Mouse (Mus musculus) thymus, adult 2 months (tissue): ENCODE results near the gene Zkscan8. TPM values are rescaled to one million over a fixed set of nuclear protein-coding genes. Genes with fewer than 3 reads are reported as not detected.
"Not testable (repeated sequence)": the region's sequence is repeated elsewhere in the genome, so short reads cannot be mapped to it uniquely, and the experiment has no call there.

Experiments used
- DNase-seq: peaks from one replicate; pipeline ENCODE4 v3.0.0; 2021
- H3K27ac ChIP-seq: fragments of 200-500 bp; 2 replicates; pipeline ENCODE4 v1.5.1; 2012; ENCODE audit warnings: low read length, control low read depth; ENCODE audit not compliant: control insufficient read depth, insufficient read depth
- H3K27me3 ChIP-seq: fragments of 200-500 bp; 2 replicates; pipeline ENCODE4 v1.6.1; 2012; ENCODE audit warnings: mild to moderate bottlenecking, low read length, moderate library complexity, mixed read lengths; ENCODE audit not compliant: control insufficient read depth, insufficient read depth
- H3K36me3 ChIP-seq: fragments of 200-500 bp; 2 replicates; pipeline ENCODE4 v1.6.1; 2012; ENCODE audit warnings: mild to moderate bottlenecking, low read length, moderate library complexity; ENCODE audit not compliant: control insufficient read depth, insufficient read depth
- H3K4me1 ChIP-seq: fragments of 200-500 bp; replicated peaks from 2 replicates; pipeline ENCODE4 v1.6.1; 2012; ENCODE audit warnings: low read length; ENCODE audit not compliant: control insufficient read depth, insufficient read depth
- H3K4me3 ChIP-seq: fragments of 200-500 bp; 2 replicates; pipeline ENCODE4 v1.5.1; 2012; ENCODE audit warnings: mild to moderate bottlenecking, low read length, control low read depth, moderate library complexity; ENCODE audit not compliant: control insufficient read depth, insufficient read depth
- CTCF ChIP-seq: fragments of 200-500 bp; IDR thresholded peaks from 2 replicates; pipeline ENCODE4 v1.5.1; 2012; ENCODE audit warnings: mild to moderate bottlenecking, control low read depth, low read length, moderate library complexity, borderline replicate concordance; ENCODE audit not compliant: control insufficient read depth, poor library complexity, insufficient read depth; ENCODE audit errors: extremely low read depth
- POLR2A ChIP-seq: fragments of 200-500 bp; IDR thresholded peaks from 2 replicates; pipeline ENCODE4 v1.6.1; 2012; ENCODE audit warnings: mild to moderate bottlenecking, low read length, control low read depth, moderate library complexity; ENCODE audit not compliant: control insufficient read depth, poor library complexity, insufficient read depth; ENCODE audit errors: extremely low read depth
- WGBS: fragments of 180-500 bp; shearing (Covaris S2); methylation state at CpG from one replicate; pipeline ENCODE4 v1.1.7; 2018; 5-methylcytosine and 5-hydroxymethylcytosine counted together
- polyA plus RNA-seq: library from polyadenylated mRNA; depleted of rRNA; stranded (reverse); fragments of >200 nt; gene quantifications from 2 replicates; pipeline ENCODE4 v1.2.3, GENCODE M21; 2012

The Zkscan8 gene
- polyA plus RNA-seq, 1 experiment = 4.9 TPM

DNA sequence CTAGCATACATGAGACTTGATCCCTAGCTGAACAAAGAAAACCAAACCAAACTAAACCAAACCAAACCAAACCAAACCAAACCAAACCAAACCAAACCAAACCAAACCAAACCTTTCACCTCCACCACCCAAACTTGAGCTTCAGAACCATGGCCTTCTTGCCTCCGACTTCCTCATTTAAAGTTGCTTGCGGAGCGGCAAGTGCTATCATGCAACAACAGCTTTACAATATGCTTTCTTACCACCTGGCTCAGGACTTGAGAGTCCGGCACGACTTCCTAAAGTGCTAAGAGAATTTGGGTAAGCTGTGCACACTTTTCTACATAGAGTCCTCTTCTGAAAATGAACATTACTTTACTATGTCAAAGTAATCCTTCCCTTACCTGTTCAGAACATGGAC lies 28.6 kb downstream of the Zkscan8 start:
- WGBS = 91% methylated on average over 5 of the region's 5 CpGs
- no peaks in the 10 kb centered on the region for H3K4me1 ChIP-seq
- TF ChIP-seq CTCF = no peak
- no peak for TF ChIP-seq POLR2A
- no peaks in the 10 kb centered on the region for H3K36me3 ChIP-seq
- H3K27ac ChIP-seq = no peak overlapping the region
- no peaks in the 10 kb centered on the region for H3K27me3 ChIP-seq
- no peak for DNase-seq
- H3K4me3 ChIP-seq = no peak overlapping the region

DNA sequence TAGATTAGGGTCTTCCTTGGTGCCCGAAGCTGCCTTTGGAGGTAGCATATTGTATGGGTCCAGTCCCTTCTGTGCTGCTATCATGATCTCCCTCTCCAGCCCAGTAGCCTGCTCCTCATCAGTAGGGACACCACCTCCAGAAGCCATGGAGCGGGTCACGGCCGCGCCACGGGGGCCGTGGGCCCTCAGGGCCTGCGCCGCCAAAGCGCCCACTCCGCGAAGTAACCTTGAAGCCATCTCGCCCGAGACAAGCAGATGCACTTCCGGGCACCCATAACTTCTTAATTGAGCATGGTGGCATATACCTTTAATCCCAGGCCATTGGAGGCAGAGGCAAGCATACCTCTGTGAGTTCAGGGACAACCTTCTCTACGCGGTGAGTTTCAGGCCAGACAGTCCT lies 29.7 kb downstream of the Zkscan8 start, which contains the start of gene Gm11273:
TSS of gene Gm11273 (minus strand) at position 237 of the 400 bp plus-strand sequence.
- not testable (repeated sequence) for DNase-seq, H3K36me3 ChIP-seq, H3K27me3 ChIP-seq, H3K4me1 ChIP-seq, H3K27ac ChIP-seq, H3K4me3 ChIP-seq
- 97% methylated on average over 17 of the region's 17 CpGs for WGBS

DNA sequence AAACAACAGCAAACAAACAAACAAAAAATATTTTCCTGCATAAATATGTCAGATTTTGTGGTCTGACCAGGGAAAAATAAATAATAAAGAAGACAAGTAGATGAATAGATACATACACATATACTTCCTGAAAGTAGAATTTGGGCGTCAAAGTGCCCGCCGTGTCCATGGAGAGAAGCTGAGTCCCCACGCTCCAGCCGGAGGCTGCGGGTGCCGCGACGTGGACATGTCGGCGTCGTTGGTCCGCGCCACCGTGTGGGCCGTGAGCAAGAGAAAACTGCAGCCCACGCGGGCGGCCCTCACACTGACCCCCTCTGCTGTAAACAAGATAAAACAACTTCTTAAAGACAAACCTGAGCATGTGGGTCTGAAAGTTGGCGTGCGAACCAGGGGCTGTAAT lies 35.8 kb downstream of the Zkscan8 start, which contains the start of gene AK157302:
TSS of gene AK157302 (plus strand) at position 144 of the 400 bp plus-strand sequence.
- Histone ChIP-seq H3K36me3 (no peaks in the 10 kb centered on the region), H3K27me3 (no peaks in the 10 kb centered on the region), H3K4me3 (no peak within 1 kb of the TSS), H3K27ac (no peak within 1 kb of the TSS), H3K4me1 (no peaks in the 10 kb centered on the region)
- TF ChIP-seq CTCF = no peak
- no peak for TF ChIP-seq POLR2A
- 97% methylated on average over 21 of the region's 21 CpGs for WGBS
- DNase-seq = no peak

DNA sequence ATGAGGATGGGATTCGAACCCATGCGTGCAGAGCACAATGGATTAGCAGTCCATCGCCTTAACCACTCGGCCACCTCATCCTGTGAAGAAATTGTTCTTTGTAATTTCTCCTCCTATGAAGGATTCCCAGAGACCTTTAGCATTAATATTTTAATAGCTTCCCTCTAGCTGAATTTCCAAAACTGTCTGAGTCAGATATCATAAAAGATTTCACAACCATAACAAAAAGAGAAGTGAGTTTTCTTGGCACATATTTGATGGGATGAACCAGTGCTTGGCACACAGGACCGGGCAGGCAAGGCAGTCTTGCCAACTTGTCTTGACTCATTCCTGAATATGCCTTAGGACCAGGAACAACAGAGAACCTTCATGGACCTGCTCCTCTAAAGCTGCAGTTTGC lies 38.1 kb downstream of the Zkscan8 start:
- 95% methylated on average over 5 of the region's 5 CpGs for WGBS
- no peak overlapping the region for H3K27ac ChIP-seq
- TF ChIP-seq CTCF (no peak), POLR2A (no peak)
- no peaks in the 10 kb centered on the region for H3K27me3 ChIP-seq
- no peak for DNase-seq
- no peaks in the 10 kb centered on the region for H3K4me1 ChIP-seq
- no peaks in the 10 kb centered on the region for H3K36me3 ChIP-seq
- H3K4me3 ChIP-seq = no peak overlapping the region

DNA sequence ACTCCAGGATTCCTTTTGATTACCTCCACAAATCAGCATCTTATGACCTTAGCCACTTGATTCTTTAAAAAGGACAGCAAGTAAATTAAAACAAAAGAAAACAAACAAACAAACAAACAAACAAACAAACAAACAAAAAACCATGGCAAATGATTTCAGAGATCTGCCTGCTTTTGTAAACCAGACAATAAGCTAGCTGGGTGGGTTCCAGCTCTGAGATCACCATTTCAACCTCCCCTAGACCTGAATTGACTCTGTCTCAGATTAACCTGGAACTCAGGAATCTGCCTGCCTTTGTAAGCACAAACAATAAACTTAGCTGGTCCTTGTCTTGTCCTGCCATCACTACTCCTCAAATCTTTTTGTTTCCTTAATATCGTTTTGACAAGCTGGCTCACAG lies 44.0 kb downstream of the Zkscan8 start:
- TF ChIP-seq POLR2A (no peak), CTCF (no peak)
- DNase-seq = no peak
- H3K36me3 ChIP-seq = no peaks in the 10 kb centered on the region
- H3K4me3 ChIP-seq = no peak overlapping the region
- 100% methylated on average over 1 of the region's 1 CpGs for WGBS
- no peak overlapping the region for H3K27ac ChIP-seq
- no peaks in the 10 kb centered on the region for H3K27me3 ChIP-seq
- H3K4me1 ChIP-seq = no peaks in the 10 kb centered on the region

DNA sequence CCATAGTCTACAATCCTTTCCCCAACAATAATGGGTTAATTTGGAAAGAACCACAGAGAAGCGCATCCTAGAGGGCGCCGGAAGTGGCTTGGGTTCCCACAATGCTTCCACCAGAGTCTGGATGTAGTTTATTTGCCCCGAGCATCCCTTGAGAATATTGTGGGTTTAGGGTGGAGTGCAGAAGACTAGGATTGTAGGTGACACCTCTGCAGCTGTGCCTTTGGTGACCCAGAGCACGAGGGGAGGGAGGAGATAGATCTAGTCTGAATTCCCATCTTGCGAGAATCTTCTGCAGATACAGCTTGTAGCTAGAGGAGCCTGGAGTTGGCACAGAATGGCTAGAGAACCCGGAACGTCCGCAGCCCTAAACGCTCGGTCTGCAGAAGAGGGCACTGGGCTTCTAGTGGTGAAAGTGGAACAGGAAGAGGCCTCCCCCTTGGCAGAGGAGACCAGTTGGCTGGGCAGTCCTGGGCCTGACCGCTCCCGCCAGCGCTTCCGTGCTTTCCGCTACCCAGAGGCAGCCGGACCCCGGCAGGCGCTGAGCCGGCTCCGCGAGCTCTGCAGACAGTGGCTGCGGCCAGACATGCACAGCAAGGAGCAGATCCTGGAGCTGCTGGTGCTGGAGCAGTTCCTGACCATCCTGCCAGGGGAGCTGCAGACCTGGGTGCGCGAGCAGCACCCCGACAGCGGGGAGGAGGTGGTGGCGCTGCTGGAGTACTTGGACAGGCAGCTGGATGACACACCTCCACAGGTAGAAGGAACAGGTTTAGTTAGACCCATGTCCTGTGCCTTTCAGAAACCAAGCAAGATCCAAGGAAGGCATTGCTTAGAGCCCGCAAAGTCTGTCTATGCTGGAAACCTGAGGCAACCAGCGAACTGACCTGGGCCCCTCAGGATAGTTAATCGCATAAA lies 51.9 kb downstream of the Zkscan8 start, which contains the start of the genes Zkscan4 and Gm10065:
TSS of gene Zkscan4 (plus strand) at position 149 of the 912 bp plus-strand sequence.
TSS of gene Gm10065 (minus strand) at position 683 of the 912 bp plus-strand sequence.
- not testable (repeated sequence) for H3K36me3 ChIP-seq, H3K27ac ChIP-seq, H3K27me3 ChIP-seq, H3K4me1 ChIP-seq
- 6% methylated on average over 30 of the region's 31 CpGs for WGBS
- peak; percentile 3 for DNase-seq
- H3K4me3 ChIP-seq = peak within 1 kb of the TSS; percentile 17

DNA sequence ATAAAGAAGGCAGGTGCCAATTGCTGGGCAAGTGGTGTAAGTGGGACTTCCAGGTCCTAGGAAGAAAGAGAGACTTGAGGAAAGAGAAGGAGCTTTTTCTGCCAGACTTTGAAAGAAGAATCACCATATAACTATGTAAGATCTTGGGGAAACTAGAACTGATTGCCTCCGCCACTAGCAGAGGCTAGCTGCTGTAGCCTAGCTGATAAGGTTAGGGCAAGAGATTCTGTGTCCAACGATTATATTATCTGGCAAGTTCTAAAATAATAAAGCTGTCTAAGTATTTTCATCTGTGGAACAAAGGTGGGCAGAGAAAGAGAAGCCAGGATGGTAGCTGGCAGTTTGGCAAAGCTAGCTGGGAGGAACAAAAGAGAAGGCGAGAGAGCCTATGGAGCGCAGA lies 58.5 kb downstream of the Zkscan8 start:
- 73% methylated on average over 4 of the region's 4 CpGs for WGBS
- TF ChIP-seq POLR2A (no peak), CTCF (no peak)
- DNase-seq = no peak
- no peak overlapping the region for H3K4me3 ChIP-seq
- peaks cover 5% of the 10 kb centered on the region; the same call in 1 of the 2 replicates for H3K27me3 ChIP-seq
- H3K27ac ChIP-seq = no peak overlapping the region
- no peaks in the 10 kb centered on the region for H3K36me3 ChIP-seq
- H3K4me1 ChIP-seq = peaks cover 3% of the 10 kb centered on the region; the same call in 1 of the 2 replicates
